Mouse (Mus musculus): Measurements from ENCODE around the gene Plekha4.

- TF ChIP-seq POLR2A (IDR thresholded peaks at IDR 0.05; ENCODE audit: borderline replicate concordance, insufficient read depth, low read length) (no peak), CTCF (IDR thresholded peaks at IDR 0.05; ENCODE audit: borderline replicate concordance, insufficient read depth, low read depth, low read length) (no peak)
Measured at GRCm38 (mm10) chr7:45507583-45507982, 18.5 kb upstream of the Plekha4 start.

All from cerebellum, adult 2 months (tissue).